Mouse (Mus musculus): ENCODE measurements around the gene Emc1.

DNA sequence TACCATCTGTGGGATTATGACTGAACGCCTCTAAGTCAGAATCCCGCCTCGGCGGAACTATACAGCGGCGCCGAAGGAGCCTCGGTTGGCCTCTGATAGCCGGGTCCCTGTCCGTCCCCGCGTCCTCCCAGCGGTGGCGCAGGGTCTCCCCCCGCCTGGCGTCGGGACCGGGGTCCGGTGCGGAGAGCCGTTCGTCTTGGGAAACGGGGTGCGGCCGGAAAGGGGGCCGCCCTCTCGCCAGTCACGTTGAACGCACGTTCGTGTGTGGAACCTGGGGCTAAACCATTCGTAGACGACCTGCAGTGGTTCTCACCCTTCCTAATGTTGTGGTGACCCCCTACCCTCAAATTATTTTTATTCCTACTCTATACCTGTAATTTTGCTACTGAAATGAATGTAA lies 14.2 kb upstream of the Emc1 start:
- no peak for TF ChIP-seq CTCF (IDR thresholded peaks at IDR 0.05; ENCODE audit: low read depth)
- no peak for TF ChIP-seq EP300 (optimal IDR thresholded peaks at IDR 0.05)

Data from stomach, postnatal 0 days (tissue).